Mouse (Mus musculus): ENCODE results near the gene Dpm2. TPM values are rescaled to one million over a fixed set of nuclear protein-coding genes. Genes with fewer than 3 reads are reported as not detected.

Gene Dpm2
- total RNA-seq (2023) = 45.4 and 46.0 TPM in 2 replicates

DNA sequence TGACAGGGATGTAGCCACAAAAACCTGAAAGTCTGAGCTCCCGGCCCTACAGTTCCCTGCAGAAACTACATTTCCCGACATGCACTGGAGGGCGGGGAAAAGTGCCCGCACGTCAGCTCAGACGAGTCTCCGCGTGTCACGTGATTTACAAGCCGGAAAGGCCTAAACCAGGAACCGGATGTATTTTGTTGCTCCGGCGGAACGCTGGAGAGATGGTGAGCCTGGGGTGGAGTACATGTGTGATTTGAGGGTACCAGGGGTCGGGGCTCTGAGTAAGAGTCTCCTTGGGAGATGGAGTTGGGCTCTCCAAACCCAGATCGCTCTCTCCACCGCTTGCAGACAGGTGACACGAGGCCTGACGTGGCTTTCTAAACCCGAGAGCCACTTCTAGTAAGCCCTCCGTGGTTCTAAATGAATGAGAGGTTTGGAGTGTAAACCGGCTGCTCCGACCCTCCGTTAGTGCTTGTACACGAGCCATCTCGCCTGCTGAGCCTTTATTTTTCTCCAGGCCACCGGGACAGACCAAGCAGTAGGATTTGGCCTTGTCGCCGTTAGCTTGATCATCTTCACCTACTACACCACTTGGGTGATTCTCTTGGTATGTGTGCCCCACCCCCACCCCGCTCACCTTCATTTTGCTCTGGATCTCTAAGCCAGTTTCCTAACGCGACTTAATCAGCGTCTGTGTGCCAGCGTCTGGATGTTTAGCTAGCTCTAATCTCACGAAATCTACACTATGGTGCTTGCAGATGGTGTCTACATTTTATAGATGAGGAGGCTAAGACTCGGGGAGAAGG, at the start of gene Dpm2:
TSS of gene Dpm2 (plus strand) at position 161 of the 797 bp plus-strand sequence.

DNA sequence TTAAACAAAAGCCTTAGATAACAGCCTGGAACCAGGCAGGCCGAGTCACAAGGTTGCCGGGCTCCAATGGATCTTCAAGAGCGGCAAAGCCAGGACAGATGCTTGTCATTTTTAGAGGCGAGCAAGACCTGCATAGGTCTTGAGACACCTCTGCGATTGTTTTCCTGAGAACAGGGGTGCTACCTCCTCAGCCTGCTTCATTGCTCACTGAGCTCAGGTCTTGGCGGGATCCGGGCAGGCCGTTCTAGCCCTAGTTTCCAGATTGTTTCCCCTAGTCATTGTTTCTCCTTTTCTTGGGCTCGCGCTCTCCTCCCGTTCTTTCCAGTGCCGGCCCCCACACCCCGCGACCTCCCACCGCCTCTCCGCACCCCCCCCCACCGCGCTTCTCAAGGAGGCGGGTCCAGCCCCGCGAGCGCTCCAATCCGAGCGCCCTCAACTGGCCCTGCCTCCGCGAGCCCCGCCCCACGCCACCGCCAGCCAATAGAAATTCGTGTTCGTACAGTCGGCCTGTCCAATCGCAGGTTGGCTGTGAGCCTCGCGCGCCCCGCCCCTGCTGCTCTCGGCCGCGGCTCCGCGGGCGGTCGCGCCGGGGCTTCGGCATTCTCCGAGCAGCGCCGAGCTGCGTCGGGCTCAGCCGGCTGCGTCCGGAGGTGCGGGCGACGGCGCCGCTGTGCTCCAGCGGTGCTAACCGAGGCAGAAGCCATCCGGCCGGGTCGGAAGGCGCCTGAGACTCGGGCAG, 35.8 kb upstream of the Dpm2 start, which contains the start of gene Fam102a:
TSS of gene Fam102a (plus strand) at position 600 of the 739 bp plus-strand sequence.

DNA sequence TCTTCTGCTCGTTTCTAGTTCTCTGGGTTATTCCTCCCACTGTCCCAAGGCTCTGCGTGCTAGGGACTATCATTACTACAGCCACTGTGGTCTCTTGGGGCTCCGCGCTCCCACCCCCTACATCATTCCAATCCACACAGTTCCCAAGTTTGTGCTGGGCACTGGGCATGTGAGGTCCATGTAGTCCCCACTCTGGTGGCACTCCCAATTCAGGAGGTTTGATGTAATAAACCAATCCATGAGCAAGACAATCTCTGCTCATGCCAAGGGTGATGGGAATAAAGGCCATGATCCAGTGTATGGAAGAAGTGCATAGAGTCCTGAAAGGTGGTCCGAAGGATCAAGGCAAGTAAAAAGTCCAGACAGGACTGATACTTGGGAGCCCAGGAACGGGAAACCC, 3.8 kb downstream of the Dpm2 start, which contains the start of gene Pip5kl1:
TSS of gene Pip5kl1 (plus strand) at position 301 of the 400 bp plus-strand sequence.

DNA sequence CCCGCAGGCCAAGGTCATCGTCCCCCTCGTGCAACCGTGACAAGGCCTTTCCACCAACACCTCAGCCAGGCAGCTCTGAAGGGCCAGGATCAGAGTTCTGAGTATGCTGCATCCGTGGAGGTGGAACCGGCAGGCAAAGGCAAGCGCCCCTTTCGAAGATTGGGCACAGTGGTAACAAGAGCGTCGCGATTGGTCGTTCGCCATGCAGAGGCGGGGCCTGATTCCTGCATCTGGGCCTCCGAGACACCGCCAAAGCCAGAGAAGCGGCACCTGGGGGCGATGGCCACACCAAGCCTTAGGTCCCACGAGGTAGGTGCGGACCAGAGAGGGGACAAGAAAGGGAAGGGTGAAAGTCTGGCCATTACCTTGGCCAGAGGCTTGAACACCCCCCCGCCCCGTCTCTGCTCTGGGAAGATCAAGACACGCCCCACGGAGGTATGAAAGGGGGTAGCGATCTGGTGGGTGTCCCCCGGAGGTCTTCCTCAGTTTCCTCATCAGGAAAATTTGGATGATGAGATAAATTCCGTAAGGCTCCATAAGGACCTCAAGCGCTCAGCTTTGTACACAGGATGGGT, 5.0 kb downstream of the Dpm2 start, which contains the start of gene 9430097D07Rik:
TSS of gene 9430097D07Rik (minus strand) at position 99 of the 575 bp plus-strand sequence.

DNA sequence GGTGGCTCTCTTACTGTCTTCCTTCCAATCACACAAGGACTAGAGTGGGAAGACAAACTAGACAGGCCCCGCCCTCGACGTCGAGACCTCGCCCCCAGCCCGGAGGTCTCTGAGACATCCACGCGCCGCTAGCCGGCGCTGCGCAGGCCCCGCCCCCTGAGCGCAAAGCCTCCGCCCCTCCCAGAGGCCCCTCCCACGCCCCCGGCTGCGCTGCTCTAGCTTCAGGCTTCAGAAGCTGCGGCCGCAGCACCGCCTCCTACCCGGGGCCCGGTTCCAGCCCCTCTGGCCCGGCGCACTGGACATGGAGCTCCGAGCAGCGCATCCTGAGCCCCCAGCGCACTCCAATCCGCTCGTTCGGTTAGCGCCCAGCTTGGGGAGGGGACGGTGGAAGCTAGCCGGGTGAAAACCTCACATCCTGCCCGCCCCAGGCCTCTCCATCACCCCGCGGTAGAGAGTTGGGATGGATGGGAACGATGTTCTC, 16.3 kb downstream of the Dpm2 start, which contains the start of gene St6galnac4:
TSS of gene St6galnac4 (plus strand) at position 225 of the 481 bp plus-strand sequence.

DNA sequence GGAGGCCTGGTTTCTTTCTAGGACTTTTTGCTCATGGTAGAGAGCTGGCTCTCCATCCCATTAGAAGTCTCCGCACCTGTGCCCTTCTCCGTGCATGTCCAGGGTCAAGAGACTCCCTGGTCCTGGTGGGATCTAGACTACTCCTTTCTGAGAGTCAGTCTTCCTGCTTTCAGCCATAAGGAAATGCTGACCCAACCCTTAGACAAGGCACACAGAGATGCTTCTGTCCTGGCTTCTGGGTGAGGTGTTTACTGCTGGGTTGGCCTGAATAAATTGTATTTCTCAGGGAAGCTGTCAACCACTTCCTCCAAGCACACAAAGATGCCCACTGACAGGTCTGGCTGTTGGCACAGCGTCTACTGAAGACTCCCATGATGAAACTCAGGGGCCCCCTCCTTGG, 28.8 kb downstream of the Dpm2 start, which contains the start of gene St6galnac6:
TSS of gene St6galnac6 (plus strand) at position 301 of the 400 bp plus-strand sequence.

DNA sequence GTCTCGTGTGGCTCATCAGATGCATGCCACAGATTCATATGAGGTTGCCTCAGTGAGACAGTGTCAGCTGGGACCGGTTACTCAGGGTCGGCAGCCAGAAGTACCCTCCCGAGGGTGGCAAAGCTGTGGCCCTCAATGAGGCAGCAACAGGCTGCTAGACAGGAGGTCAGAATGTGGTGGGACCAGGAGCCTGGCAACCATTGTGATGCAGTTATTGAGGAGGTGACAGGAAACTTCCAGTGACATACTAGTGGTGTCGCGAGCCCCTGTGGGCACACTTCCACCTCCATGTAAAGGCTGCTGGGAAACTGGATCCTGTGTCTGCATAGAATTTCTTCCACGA, 50.8 kb downstream of the Dpm2 start, which contains the start of gene Ak1:
TSS of gene Ak1 (plus strand) at position 242 of the 343 bp plus-strand sequence.

Other genes starting within 250 kb of the Dpm2 start
- 53.8 and 65.5 TPM in 2 replicates for gene Ciz1, start 218.5 kb upstream of the Dpm2 start, total RNA-seq (2023)
- not detected in 2 replicates for gene Dnm1, start 217.5 kb upstream of the Dpm2 start, total RNA-seq (2023)
- 39.5 and 56.7 TPM in 2 replicates for gene 1110008P14Rik, start 188.9 kb upstream of the Dpm2 start, total RNA-seq (2023)
- 6,793 and 10,274 TPM in 2 replicates for gene Lcn2, start 182.6 kb upstream of the Dpm2 start, total RNA-seq (2023)
- 13.2 and 14.2 TPM in 2 replicates for gene Ptges2, start 175.0 kb upstream of the Dpm2 start, total RNA-seq (2023)
- gene Naif1, start 120.4 kb upstream of the Dpm2 start, total RNA-seq (2023) = 3.6 and 4.1 TPM in 2 replicates
- gene Slc25a25, start 119.4 kb upstream of the Dpm2 start, total RNA-seq (2023) = 13.2 and 19.6 TPM in 2 replicates
- gene Fam102a, start 35.5 kb upstream of the Dpm2 start, total RNA-seq (2023) = 16.6 and 20.7 TPM in 2 replicates
- 0.51 TPM in 1 of 2 replicates, not detected in the other for gene Pip5kl1, start 3.9 kb downstream of the Dpm2 start, total RNA-seq (2023)
- not detected in 2 replicates for gene 9430097D07Rik, start 4.8 kb downstream of the Dpm2 start, total RNA-seq (2023)
- 17.9 and 21.5 TPM in 2 replicates for gene St6galnac4, start 16.2 kb downstream of the Dpm2 start, total RNA-seq (2023)
- gene St6galnac6, start 28.9 kb downstream of the Dpm2 start, total RNA-seq (2023) = 9.5 and 12.8 TPM in 2 replicates
- gene Ak1, start 50.9 kb downstream of the Dpm2 start, total RNA-seq (2023) = 0.60 TPM in 1 of 2 replicates, not detected in the other
- 5.4 and 6.0 TPM in 2 replicates for gene Eng, start 75.7 kb downstream of the Dpm2 start, total RNA-seq (2023)
- 3.9 and 6.7 TPM in 2 replicates for gene Fpgs, start 133.3 kb downstream of the Dpm2 start, total RNA-seq (2023)
- gene Cdk9, start 142.2 kb downstream of the Dpm2 start, total RNA-seq (2023) = 186 and 243 TPM in 2 replicates
- 306 and 450 TPM in 2 replicates for gene Sh2d3c, start 150.2 kb downstream of the Dpm2 start, total RNA-seq (2023)
- not detected in 2 replicates for gene 6330409D20Rik, start 170.2 kb downstream of the Dpm2 start, total RNA-seq (2023)
- 15.4 and 20.8 TPM in 2 replicates for gene Tor2a, start 186.4 kb downstream of the Dpm2 start, total RNA-seq (2023)
- not detected in 2 replicates for gene Ttc16, start 204.8 kb downstream of the Dpm2 start, total RNA-seq (2023)
- gene Ptrh1, start 204.9 kb downstream of the Dpm2 start, total RNA-seq (2023) = 0.69 and 1.9 TPM in 2 replicates
- gene Cfap157, start 213.6 kb downstream of the Dpm2 start, total RNA-seq (2023) = not detected in 2 replicates

Measured in neutrophil, adult 65 days (primary cell).